Mouse (Mus musculus) cerebellum, adult 8-10 months (tissue): ENCODE results near the gene Gnas.
"Not testable (repeated sequence)": the region's sequence is repeated elsewhere in the genome, so short reads cannot be mapped to it uniquely, and the experiment has no call there.

Source experiments
- DNase-seq: peaks from one replicate; pipeline ENCODE4 v3.0.0; 2022

Gene Gnas

GRCm38 (mm10) chr2:174328926-174329662 is 45.0 kb downstream of the Gnas start:
- peak; percentile 47 for DNase-seq

GRCm38 (mm10) chr2:174329663-174330615 is 45.8 kb downstream of the Gnas start:
- DNase-seq = peak; percentile 74

GRCm38 (mm10) chr2:174330616-174331191 is 46.6 kb downstream of the Gnas start:
- DNase-seq = peak; percentile 70

- no peak for DNase-seq
These were observed 47.3 kb downstream of the Gnas start for GRCm38 (mm10) chr2:174331282-174332030.

GRCm38 (mm10) chr2:174333239-174333890 is 49.2 kb downstream of the Gnas start:
- no peak for DNase-seq

- DNase-seq = no peak
These were observed 50.3 kb downstream of the Gnas start for GRCm38 (mm10) chr2:174334415-174334814.

- no peak for DNase-seq
These were observed 53.2 kb downstream of the Gnas start for GRCm38 (mm10) chr2:174337275-174337674.

GRCm38 (mm10) chr2:174339701-174340100 is 55.6 kb downstream of the Gnas start:
- no peak for DNase-seq

- DNase-seq = no peak
These were observed 56.2 kb downstream of the Gnas start for GRCm38 (mm10) chr2:174340229-174340892.

GRCm38 (mm10) chr2:174340893-174341580 is 56.9 kb downstream of the Gnas start:
- no peak for DNase-seq

- DNase-seq = no peak
These were observed 58.8 kb downstream of the Gnas start for GRCm38 (mm10) chr2:174342793-174343400.

GRCm38 (mm10) chr2:174343566-174343965 is 59.4 kb downstream of the Gnas start:
- no peak for DNase-seq

- DNase-seq = peak; percentile 54
These were observed 60.0 kb downstream of the Gnas start for GRCm38 (mm10) chr2:174344003-174344655.

GRCm38 (mm10) chr2:174344996-174345395 is 60.9 kb downstream of the Gnas start:
- no peak for DNase-seq

GRCm38 (mm10) chr2:174346612-174346998 is 62.5 kb downstream of the Gnas start, which contains the start of gene Gm20721:
TSS of gene Gm20721 (minus strand) at chr2:174346712.
- DNase-seq = no peak

GRCm38 (mm10) chr2:174346999-174347668 is 63.0 kb downstream of the Gnas start:
- DNase-seq = not testable (repeated sequence)

GRCm38 (mm10) chr2:174358516-174358915 is 74.4 kb downstream of the Gnas start:
- no peak for DNase-seq

- DNase-seq = no peak
These were observed 75.5 kb downstream of the Gnas start for GRCm38 (mm10) chr2:174359656-174360055.

GRCm38 (mm10) chr2:174366571-174366970 is 82.5 kb downstream of the Gnas start:
- DNase-seq = no peak
